Mouse (Mus musculus): ENCODE measurements around the gene Cpm.

The Cpm gene

DNA sequence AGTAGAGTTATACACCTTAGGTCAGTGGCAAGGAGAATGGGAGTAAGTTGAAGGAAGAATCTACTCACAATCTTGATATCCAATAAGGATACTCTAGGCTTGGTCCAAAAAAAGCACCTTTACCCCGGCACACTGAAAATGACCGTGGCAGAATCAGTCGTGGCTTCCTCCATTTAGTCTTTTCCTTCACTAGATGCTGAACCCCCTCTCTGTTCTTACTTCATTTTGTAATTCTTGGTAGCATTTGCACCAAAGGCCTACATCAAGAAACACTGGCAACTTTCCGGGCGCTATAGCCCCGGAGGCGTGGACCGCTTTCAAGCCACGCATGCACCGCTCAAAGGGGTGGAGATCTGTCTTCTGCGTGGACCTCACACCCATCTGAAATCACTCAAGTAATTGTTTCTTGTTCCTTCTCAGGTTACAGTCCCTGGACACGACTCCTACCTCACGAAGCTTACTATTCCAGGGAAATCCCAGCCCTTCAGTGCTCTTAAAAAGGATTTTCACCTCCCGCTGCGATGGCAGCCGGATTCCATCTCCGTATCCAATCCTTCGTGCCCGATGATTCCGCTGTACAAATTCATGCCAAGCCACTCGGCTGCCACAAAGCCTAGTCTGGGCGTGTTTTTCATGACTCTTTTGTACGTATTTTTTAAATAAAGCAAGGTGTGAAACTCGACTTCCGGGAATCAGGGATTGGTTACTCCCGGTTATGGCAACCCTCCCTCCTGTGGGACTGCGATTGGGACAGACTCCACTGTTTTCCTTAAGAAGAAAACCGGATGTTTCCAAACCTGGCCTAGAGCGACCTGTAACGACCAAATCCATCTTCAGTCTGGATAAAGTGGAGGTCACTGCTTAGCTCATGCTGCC, 53.8 kb downstream of the Cpm start:
- in situ Hi-C loops (cut with MboI; ENCODE audit: low sequenced_read_pairs), result no loop called here

DNA sequence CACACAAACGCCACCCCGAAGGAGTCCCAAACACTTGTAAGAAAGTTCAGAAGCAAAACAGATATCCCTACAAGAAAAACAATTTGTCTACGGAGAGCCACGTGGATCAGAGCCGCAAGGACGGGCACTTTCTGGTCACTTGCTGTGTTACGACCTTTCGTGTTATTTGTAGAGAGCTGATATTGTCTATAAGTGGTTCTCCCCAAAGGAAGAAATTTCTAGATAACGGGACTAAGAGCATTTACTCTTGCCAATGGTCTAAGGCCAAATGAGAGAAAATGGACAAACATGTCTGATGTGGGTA, 54.4 kb downstream of the Cpm start:
- in situ Hi-C loops (cut with MboI; ENCODE audit: low sequenced_read_pairs), result no loop called here

DNA sequence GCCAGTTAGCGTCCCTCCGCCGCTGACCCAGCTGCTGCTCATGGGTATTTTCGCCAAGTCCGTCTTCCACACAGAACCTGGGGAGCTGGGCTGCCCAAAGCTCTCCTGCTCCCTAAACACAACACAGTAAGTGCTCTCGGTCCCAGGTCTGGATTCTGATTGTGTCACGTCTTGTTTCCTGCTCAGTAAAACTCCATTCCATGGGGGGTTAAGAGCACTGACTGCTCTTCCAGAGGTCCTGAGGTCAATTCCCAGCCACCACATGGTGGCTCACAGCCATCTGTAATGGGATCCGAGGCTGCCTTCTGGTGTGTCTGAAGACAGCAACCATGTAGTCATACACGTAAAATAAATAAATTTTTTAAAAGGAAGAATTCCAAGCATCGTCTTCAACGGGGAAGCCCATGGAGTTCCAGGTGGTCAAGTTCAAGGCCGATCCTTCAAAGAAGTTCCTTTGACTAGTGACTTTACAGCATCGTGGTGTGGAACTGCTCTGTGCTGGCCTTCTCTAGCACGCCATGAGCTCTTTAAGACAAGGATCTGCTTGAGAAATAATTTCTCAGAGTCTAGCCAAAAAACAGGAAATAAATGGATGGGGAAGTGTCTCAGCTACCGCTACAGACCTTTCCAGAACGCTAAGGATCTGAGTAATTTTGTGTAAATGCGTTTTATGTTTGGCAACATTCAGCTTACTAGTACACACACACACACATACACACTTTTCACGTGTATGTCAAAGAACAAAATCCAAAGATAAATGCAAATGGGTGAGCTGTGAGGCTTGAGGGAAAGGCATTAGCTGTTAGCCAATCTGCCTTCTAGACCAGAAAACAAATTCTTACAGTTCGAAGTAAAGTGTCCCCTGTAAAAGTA, 55.2 kb downstream of the Cpm start:
- in situ Hi-C loops (cut with MboI; ENCODE audit: low sequenced_read_pairs), result no loop called here

DNA sequence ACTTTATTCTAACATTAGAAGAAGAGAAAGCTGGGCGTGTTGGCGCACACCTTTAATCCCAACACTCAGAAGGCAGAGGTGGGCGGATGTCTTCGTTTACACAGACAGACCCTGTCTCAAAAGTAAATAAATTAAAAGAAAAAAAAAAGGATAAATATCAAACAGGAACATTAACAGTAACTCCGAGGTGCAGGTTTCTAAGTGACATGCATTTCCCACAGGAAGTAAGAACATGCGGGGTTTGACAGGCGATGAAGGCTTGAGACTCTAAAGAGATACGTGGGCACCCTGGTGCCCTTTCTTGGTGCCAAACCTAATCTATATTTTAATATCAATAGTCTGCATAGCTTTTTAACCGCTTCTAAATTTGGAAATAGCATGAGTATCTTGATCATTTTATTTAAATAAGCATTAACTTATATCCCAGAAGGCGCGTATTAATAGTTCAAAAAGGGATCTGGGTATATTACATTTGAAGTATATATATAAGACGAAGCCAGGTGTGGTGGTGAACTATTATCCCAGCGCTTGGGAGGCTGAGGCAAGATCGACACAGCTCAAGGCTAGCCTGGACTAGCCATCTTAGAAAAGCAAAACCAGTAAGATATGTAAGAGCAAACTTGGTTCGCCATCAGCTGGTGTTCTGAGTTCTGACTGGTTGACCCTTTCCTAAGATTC, 56.0 kb downstream of the Cpm start:
- in situ Hi-C loops (cut with MboI; ENCODE audit: low sequenced_read_pairs), result no loop called here

DNA sequence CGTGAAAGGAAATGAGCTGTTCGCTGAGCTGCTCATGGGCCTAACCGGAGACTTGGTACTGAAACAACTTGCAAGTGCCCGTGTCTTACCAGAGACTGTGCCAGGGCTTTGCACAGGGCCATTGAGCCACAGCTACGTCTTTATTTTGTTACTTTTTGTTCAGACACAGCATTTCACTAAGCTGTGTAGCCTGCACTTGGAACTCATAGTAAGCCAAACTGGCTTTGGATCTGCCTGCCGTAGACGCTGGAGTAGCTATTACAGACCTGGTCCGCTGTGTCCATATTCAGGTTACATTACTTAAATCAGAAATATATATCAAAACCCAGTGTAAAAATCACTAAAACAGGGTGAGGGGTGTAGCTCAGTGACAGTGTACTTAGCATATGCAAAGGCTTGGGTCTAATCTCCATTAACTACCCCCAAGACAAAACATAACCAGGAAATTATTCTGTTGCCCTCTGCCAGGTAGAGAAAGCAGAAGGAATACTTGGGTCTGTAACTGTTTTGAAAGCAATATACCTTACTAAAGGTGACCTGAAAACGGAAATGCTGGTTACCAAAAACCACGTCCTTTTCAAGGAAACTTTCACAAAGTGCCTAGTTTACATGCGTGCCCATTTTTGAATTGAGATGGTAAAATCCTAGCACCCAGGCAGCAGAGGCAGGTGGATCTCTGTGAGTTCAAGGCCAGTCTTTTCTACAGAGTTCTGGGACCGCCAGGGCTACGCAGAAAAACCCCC, 56.7 kb downstream of the Cpm start:
- in situ Hi-C loops (cut with MboI; ENCODE audit: low sequenced_read_pairs), result no loop called here

DNA sequence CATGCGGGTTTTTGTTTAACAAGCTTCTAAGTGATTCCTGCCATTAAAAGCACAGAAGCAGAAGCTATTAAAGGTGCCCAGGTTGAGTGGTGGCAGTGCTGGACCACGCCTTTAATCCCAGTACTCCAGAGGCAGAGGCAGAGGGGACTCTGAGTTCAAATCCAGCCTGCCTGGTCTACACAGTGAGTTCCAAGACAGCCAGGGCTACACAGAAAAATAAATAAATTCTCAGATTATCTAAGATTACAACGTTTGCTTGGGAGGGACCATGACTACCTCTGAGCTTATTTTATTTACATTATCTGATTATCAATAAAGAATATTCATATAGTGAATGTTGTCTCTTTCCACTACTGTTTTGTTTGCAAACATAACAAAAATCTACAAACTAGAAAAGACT, 57.7 kb downstream of the Cpm start:
- in situ Hi-C loops (cut with MboI; ENCODE audit: low sequenced_read_pairs), result no loop called here

DNA sequence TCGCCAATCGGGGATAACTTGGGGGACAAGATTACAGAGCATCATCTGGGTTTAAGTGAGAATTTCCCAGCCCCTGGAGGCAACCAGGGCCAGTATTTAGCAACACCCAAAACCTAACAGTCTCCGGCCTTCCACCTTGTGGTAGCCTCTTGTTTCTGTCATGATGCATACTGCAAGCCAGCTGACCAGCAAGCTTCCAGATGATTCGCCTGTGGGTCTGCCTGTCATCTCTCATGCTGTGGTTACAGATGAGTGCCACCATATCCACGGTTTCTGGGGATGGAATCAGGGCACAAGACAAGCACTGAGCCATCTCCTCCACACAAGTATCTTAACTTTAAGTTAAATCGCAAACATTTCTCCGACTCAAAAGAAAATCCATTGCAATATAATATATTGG, 58.3 kb downstream of the Cpm start:
- in situ Hi-C loops (cut with MboI; ENCODE audit: low sequenced_read_pairs), result no loop called here

DNA sequence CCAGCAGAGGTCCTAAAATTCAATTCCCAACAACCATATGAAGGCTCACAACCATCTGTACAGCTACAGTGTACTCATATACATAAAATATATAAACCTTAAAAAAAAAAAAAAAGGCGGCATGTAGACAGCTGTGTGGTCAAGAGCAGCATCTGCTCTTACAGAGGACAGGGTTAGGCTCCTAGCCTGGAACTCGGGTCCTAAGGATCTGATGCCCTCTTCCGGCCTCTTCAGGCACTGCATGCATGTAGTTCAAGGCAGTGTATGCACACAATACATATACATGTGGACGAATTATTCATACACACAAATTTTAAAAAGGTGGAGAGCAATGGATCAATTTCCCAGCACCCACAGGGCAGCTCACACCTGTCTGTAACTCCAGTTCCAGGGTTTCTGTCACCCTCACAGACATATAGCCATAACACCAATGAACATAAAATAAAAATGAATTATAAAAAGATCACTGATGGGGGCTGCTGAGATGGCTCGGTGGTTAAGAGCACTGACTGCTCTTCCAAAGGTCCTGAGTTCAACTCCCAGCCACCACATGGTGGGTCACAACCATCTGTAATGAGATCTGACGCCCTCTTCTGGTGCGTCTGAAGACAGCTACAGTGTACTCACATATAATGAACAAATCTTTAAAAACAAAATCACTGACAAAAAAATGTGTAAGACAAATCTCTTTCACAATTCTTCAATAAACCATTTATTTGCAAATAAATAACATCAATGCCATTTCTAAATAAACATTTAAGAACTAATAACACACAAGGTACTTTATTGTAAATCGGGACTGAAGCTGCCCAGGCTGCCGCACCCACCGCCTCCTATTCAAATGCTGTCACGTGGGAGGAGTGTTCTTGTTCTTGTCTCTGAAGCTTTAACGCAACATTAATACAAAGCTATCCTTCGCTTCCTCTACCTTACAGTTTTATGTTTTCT, 59.2 kb downstream of the Cpm start:
- in situ Hi-C loops (cut with MboI; ENCODE audit: low sequenced_read_pairs), result no loop called here

DNA sequence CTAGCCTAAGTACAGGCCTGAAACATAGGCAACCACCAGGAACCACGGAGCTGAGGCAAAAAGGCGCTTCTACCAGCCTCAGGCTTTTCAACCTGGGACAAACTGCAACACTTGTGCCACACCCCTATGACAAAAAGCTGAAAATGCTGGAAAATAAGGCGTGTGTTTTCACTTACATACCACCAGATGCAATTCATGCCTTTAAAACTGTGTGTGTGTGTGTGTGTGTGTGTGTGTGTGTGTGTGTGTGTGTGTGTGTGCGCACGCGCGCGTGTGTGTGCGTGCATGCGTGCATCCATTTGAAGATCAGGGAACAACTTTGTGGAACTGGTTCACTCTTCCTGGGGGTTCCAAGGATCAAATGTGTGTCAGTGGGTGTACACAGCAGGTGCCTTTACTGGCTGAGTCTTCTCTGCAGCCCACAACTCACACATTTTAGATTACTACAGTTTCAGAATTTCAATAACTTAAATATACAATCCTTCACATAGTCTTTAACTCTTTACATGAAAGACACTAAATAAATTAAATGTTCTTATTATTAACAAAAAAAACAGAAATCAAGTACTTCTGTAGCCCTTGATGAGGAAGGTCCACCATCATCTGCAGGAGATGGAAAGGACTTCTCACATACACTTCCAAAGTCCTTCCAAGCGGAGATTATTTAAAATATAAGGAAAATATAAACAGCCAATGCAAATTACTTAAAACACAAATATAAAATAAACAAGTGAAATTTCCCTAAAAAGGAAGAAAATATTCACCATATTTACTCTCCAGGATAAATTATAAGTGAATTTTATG, 60.2 kb downstream of the Cpm start:
- in situ Hi-C loops (cut with MboI; ENCODE audit: low sequenced_read_pairs), result no loop called here

DNA sequence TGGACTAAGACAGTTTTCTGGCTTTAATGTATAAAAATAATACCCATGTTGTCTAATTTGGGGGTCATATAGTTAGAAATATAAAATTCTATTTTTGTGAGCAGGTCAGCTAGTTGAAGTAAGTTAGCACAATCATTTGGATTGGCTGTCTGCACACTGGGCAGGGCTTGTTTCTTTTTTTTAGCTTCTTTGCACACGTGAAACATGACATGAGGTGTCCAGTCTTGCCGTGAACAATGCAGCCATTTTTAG, 60.7 kb downstream of the Cpm start:
- in situ Hi-C loops (cut with MboI; ENCODE audit: low sequenced_read_pairs), result no loop called here

DNA sequence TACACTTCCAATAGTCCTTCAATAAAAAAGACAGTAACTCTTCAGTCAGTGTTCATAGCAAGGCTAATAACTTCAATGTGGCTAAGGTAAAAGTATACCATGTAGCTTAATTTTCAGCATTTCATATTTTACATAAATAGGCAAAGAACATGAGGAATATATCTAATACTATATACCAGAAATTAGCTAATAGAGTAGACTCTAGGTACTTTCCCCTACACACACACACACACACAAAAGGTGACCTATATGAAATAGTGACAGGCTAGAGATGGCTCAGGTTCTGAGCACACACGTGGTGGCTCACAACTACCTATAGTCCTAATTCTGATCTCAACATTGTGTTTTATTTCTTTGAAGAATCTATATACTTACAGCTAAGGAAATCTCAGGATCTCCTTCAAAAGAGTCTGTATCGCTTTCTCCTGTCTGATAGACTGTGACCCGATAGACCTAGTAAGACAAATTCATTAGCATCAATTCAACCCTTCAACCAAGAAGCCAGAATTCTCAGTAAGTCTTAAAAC, 61.5 kb downstream of the Cpm start:
- in situ Hi-C loops (cut with MboI; ENCODE audit: low sequenced_read_pairs), result no loop called here

DNA sequence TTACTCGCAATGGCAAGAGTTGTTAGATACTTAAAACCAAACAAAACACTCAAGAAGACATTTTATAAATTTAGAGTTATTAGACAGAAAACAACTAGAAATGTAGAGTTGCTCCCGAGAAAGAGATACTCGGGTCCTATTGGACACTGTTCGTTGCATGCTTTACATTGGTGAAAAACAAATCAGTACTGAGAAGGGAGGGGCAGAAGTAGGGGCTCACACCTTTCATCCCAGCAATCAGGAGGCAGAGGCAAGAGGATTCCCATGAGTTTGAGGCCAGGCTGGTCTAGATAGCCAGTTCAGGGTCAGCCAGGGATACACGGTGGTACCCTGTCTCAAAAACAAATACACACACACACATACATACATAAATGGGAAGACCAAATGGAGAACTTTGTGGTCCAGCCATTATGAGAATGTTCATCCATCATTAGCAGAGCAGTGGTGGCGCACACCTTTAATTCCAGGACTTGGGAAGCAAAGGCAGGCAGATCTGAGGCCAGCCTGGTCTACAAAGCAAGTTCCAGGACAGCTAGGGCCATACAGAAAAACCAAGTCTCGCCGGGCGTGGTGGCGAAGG, 62.2 kb downstream of the Cpm start:
- in situ Hi-C loops (cut with MboI; ENCODE audit: low sequenced_read_pairs), result no loop called here

DNA sequence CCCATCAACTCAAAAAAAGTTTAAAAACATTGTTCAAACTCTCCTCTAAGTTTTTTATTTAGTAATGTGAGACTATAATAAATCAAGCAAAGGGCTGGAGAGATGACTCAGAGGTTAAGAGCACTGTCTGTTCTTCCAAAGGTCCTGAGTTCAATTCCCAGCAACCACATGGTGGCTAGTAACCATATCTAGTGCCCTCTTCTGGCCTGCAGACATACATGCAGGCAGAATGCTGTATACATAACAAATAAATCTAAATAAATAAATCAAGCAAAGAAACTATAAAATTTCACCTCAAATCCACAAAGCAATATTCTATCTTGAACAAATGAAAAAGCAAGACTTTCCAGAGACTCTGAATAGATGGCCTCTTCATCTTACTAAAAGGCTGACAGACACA, 62.9 kb downstream of the Cpm start:
- in situ Hi-C loops (cut with MboI; ENCODE audit: low sequenced_read_pairs), result no loop called here

DNA sequence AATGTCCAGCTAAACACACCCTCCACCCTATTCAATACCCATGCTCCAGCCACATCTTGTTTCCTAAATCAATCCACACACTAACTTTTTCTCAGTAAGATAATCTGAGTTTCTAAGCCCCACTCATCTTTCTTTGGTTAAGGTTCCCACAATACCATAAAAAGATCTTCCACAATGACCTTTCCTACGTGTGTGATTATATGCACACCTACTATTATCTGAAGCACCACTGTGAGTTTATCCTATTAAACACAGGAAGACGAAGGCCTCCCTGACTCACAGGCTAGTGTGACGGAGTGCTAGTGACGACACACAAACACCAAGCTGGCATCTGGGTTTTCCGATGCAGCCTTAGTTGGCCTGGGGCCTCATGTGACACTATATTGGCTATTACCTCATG, 63.7 kb downstream of the Cpm start:
- in situ Hi-C loops (cut with MboI; ENCODE audit: low sequenced_read_pairs), result no loop called here

DNA sequence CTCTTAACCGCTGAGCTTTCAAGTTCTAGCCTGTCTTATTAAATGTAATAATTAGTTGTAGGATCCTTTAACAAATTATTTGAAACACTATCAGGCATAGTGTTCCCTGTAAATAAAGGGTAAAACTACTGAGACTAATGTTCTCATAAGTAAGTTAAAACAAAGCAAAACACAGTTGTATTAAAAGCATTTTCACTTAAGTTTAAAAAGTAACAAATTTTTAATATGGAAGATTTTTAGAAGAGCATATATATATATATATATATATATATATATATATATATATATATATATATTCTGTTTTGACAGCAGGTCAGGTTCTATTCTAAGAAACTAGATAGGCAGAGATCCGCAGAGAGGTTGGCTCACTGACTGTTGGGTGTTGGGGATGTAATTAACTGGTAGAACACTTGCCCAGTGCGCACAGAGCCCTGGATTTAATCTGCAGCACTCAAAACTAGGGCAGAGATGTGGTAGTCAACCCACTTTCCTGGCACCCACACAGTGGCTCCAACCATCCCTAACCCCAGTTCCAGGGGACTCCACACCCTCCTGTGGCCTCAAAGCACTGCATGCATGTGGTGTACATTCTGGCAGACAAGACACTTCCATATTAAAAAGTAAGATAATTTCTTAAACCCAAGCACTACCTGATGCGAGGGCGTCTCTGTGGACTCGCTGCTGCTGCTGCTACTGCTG, 65.1 kb downstream of the Cpm start:
- in situ Hi-C loops (cut with MboI; ENCODE audit: low sequenced_read_pairs), result no loop called here

DNA sequence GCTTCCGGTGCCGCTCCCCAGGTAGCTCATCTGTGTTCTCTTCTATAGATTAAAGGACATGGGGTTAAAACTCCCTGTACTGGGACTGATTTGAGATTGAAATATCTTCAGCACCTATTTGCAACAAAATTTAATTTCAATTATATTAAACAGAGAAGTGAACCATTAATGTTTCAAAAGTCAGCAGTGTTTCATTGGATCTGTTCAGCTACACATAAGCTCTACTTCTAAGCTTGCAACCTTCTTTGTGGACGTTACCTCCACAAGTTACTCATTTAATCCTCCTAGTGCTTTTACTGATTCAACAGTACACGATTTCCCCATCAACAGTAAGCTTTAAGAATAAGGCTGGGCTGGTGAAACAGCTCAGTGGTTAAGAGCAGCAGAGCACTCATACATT, 65.7 kb downstream of the Cpm start:
- in situ Hi-C loops (cut with MboI; ENCODE audit: low sequenced_read_pairs), result no loop called here

DNA sequence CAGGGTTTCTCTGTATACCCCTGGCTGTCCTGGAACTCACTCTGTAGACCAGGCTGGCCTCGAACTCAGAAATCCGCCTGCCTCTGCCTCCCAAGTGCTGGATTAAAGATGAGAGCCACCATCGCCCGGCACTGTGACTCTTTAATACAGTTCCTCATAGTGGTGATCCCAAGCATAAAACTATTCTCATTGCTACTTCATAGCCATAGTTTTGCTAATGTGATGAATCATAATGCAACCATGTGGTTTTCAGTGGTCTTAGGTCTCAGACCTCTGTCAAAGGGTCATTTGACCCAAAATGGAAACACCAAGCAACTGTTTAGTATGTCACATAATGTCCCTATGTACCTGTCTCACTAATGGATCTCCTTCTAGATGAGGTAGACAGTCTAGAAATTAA, 66.3 kb downstream of the Cpm start:
- in situ Hi-C loops (cut with MboI; ENCODE audit: low sequenced_read_pairs), result no loop called here
